Mouse (Mus musculus): ENCODE measurements at regions not wholly inside any gene's neighbourhood (a gene's known extent, or its start where the extent isn't known, plus 50 kb on each side); places are given as distances from the start of the nearest gene placed in this dataset.

GRCm38 (mm10) chr12:49974591-49975323, 589.8 kb downstream of the Gm43517 start:
- TF ChIP-seq POLR2A (IDR thresholded peaks at IDR 0.05; ENCODE audit: insufficient read length, low read depth) (no peak), USF1 (IDR thresholded peaks at IDR 0.05; ENCODE audit: low read depth) (no peak), POLR2AphosphoS2 (IDR thresholded peaks at IDR 0.05; ENCODE audit: insufficient read length, low read depth) (no peak), MYOG (IDR thresholded peaks at IDR 0.05; ENCODE audit: control insufficient read depth in 1 of 3, insufficient read depth in 1 of 3, insufficient read length in 2 of 3, low read depth in 2 of 3) (no peak), MAX (IDR thresholded peaks at IDR 0.05; ENCODE audit: low read depth) (no peak), CEBPB (IDR thresholded peaks at IDR 0.05; ENCODE audit: insufficient read depth, poor library complexity, severe bottlenecking) (no peak), E2F4 (IDR thresholded peaks at IDR 0.05; ENCODE audit: insufficient read depth) (no peak), REST (IDR thresholded peaks at IDR 0.05; ENCODE audit: insufficient read depth, insufficient read length) (no peak), MYOD1 (IDR thresholded peaks at IDR 0.05; ENCODE audit: control insufficient read depth in 1 of 3, insufficient read length in 2 of 3, low read depth in 2 of 3) (no peak)
